Mouse (Mus musculus) midbrain, postnatal 0 days (tissue): ENCODE results near the gene AL732309.1. TPM values are rescaled to one million over a fixed set of nuclear protein-coding genes. Genes with fewer than 3 reads are reported as not detected.

ENCODE experiments used
- ATAC-seq: fragments of 200-750 bp; cut with Nextera tagmentation; 2 replicates; pipeline ENCODE4 v1.8.0; 2017; ENCODE audit warnings: moderate number of reproducible peaks, mild to moderate bottlenecking, moderate TSS enrichment, moderate library complexity; ENCODE audit not compliant: low FRiP score
- DNase-seq: peaks from one replicate; pipeline ENCODE4 v3.0.0-alpha.2; 2015; ENCODE audit warnings: low spot score
- H3K27ac ChIP-seq: fragments of 300-500 bp; sonication (generic); 2 replicates; pipeline ENCODE4 v1.5.1; 2014; ENCODE audit warnings: low read depth, mild to moderate bottlenecking, low read length, mixed read lengths
- H3K27me3 ChIP-seq: fragments of 300-500 bp; sonication (generic); 2 replicates; pipeline ENCODE4 v1.6.1; 2014; ENCODE audit warnings: low read length, control low read depth, mixed read lengths; ENCODE audit not compliant: insufficient read depth
- H3K36me3 ChIP-seq: fragments of 300-500 bp; sonication (generic); 2 replicates; pipeline ENCODE4 v1.6.1; 2014; ENCODE audit warnings: low read length, control low read depth, mixed read lengths; ENCODE audit not compliant: insufficient read depth
- H3K4me1 ChIP-seq: fragments of 300-500 bp; sonication (generic); 2 replicates; pipeline ENCODE4 v1.6.1; 2014; ENCODE audit warnings: mild to moderate bottlenecking, control low read depth, antibody characterized with exemption, low read length, mixed read lengths; ENCODE audit not compliant: insufficient read depth
- H3K4me2 ChIP-seq: fragments of 300-500 bp; sonication (generic); 2 replicates; pipeline ENCODE4 v1.6.1; 2014; ENCODE audit warnings: low read depth, mild to moderate bottlenecking, low read length, mixed read lengths; ENCODE audit not compliant: poor library complexity, severe bottlenecking
- H3K4me3 ChIP-seq: fragments of 300-500 bp; sonication (generic); 2 replicates; pipeline ENCODE4 v1.5.1; 2014; ENCODE audit warnings: low read depth, mild to moderate bottlenecking, low read length, moderate library complexity
- H3K9ac ChIP-seq: fragments of 300-500 bp; sonication (generic); replicated peaks from 2 replicates; pipeline ENCODE4 v1.6.1; 2014; ENCODE audit warnings: mild to moderate bottlenecking, low read length, moderate library complexity, mixed read lengths; ENCODE audit not compliant: poor library complexity, severe bottlenecking
- H3K9me3 ChIP-seq: fragments of 300-500 bp; sonication (generic); 2 replicates; pipeline ENCODE4 v1.6.1; 2016; ENCODE audit warnings: low read length, control low read depth
- CTCF ChIP-seq: IDR thresholded peaks from 2 replicates; pipeline ENCODE4 v1.5.1; 2016; ENCODE audit warnings: antibody characterized with exemption, mild to moderate bottlenecking
- WGBS: fragments of 180-500 bp; shearing (Covaris S2); extraction: QIAGEN DNeasy Blood & Tissue Kit; methylation state at CpG from one replicate; pipeline ENCODE4 v1.1.7; 2014; 5-methylcytosine and 5-hydroxymethylcytosine counted together
- polyA plus RNA-seq: library from polyadenylated mRNA; unstranded; fragments of >200 nt; fragmentation: Nextera tagmentation; extraction: Ambion mirVana; gene quantifications from 2 replicates; pipeline ENCODE4 v1.2.1, GENCODE M21; 2015
- total RNA-seq: library from RNA; depleted of rRNA; stranded (reverse); fragments of >200 nt; gene quantifications from 2 replicates; pipeline ENCODE4 v1.2.3, GENCODE M21; 2014

AL732309.1 gene
- total and polyA plus RNA-seq, 2 experiments from 2014 or later, result 3.0 to 7.3 TPM

DNA sequence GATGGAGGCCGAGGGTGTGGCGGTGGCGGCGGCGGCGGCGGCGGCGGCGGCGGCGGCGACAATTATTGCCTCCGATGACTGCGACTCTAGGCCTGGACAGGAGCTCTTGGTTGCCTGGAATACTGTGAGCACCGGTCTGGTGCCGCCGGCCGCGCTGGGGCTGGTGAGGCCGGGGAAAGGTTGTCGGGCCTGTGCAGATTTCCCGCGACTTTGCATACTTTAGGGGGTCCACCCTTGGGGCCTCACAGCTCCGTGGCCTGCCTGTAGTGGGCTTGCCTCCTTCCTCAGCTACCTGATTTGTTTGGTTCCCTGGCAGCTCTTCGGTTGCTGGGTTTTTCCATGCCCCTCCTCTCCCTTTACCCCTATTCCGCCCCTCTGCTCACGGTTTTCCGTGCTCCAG lies 25.9 kb upstream of the AL732309.1 start:
- Histone ChIP-seq H3K36me3 (peaks cover 58% of the 10 kb centered on the region), H3K27me3 (no peaks in the 10 kb centered on the region), H3K4me1 (peaks cover 17% of the 10 kb centered on the region), H3K9ac (peak overlapping the region; percentile 91), H3K4me2 (peak overlapping the region; percentile 94), H3K4me3 (peak overlapping the region; percentile 78), H3K27ac (peak overlapping the region; percentile 75), H3K9me3 (no peaks in the 10 kb centered on the region)
- TF ChIP-seq CTCF, result no peak
- DNase-seq (no peak), ATAC-seq (peak; percentile 61)
- WGBS, result 0% methylated on average over 28 of the region's 29 CpGs

DNA sequence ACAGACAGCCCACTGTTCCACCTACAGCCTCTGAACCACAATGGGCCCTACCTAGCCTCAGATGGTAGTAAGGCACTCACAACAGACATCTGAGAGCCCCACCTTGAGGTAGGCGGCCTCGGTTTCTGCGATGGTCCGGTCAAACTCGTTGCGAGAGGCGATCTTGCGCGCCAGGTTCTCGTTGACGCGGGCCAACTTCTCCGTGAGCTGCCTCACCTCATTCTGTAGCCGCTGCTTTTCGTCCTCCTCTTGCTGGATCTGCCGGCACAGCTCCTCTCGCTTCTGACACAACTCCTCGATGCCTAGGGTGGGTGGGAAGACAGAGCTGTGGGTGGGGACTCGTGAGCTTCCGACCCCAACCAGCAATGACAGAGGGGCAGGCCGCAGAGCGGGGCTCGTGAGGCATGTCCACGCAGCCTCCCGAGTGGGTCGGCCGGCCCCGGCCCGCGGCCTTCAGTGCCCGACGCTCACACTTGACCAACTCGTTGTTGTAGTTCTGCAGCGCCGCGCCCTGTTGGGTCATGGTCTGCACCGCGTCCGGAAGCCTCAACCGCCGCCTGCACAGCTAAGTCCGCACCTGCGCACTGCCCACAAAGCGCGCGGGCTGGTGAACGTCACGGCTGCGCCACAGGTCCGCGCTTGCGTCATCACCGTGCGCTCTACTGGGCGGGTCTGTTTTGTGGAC lies 25.3 kb upstream of the AL732309.1 start, which contains the start of the genes Ssna1 and Anapc2:
Ssna1 (minus strand) TSS at position 612 of the 685 bp plus-strand sequence.
Anapc2 (plus strand) TSS at position 652 of the 685 bp plus-strand sequence.
- Histone ChIP-seq H3K27me3 (no peaks in the 10 kb centered on the region), H3K9me3 (no peaks in the 10 kb centered on the region), H3K36me3 (peaks cover 59% of the 10 kb centered on the region), H3K4me3 (peak within 1 kb of the TSS; percentile 78), H3K9ac (peak within 1 kb of the TSS; percentile 91), H3K4me1 (peaks cover 22% of the 10 kb centered on the region), H3K27ac (peak within 1 kb of the TSS; percentile 75), H3K4me2 (peak within 1 kb of the TSS; percentile 94)
- WGBS, result under 1% methylated on average over 51 of the region's 55 CpGs
- DNase-seq (peak; percentile 98), ATAC-seq (peak; percentile 93)
- TF ChIP-seq CTCF, result peak; percentile 50

DNA sequence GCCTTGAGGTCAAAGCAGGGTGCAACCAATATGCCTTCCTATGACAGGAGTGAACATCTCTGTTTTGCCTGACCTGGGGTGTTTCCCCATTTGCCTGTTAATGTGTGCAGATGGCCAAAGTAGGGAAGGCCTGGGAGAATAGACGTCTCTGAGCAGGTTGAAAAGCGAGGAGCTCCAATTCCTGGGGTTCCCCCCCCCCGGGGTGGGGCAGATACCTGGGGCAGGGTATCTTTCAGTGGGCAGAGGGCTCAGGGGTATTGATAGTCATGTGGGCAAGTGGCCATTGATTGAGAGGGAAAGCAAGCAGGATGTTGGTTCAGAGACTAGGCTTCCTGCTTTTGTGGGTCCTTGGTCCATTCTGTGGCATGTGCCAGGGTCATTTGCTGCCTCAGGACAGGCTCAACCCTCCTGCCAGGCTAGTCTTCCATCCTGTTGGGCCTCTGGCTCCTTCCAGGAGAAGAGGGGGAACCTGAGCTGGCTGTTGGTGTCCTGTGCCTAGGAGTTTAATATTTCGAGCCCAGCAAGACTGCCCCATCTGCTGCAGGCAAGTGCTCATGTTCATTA lies 21.2 kb upstream of the AL732309.1 start:
- DNase-seq, result no peak
- H3K27me3 ChIP-seq, result peaks cover 3% of the 10 kb centered on the region; the same call in 1 of the 2 replicates
- no peak overlapping the region for H3K4me2 ChIP-seq
- H3K9me3 ChIP-seq, result no peaks in the 10 kb centered on the region
- ATAC-seq, result no peak
- 0 out of 2 replicates have a peak overlapping the region, but pooled peaks have one; percentile 4 for H3K9ac ChIP-seq
- H3K36me3 ChIP-seq, result peaks cover 28% of the 10 kb centered on the region
- WGBS, result 68% methylated on average over 4 of the region's 4 CpGs
- no peak overlapping the region for H3K27ac ChIP-seq
- H3K4me1 ChIP-seq, result peaks cover 47% of the 10 kb centered on the region
- TF ChIP-seq CTCF, result no peak
- H3K4me3 ChIP-seq, result no peak overlapping the region

DNA sequence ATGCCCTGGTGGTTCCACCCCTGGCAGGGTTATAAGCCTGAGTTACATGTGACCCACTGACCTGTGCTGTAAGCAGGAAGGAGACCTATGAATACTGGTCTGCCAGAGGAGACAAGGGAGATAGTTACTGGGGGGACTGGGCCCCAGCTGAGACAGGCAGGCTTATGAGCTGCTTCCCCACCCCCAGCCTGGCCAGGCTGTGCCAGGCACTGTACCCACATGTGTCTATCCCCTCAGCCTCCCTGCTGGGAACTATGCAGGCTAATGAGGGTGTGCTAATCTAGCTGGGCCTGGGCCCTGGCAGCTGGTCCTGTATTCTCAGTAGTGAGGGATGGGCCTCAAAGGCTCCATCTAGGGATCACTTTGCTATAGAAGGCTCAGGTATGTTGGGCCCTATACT lies 20.6 kb upstream of the AL732309.1 start:
- DNase-seq (peak; percentile 66), ATAC-seq (no peak)
- TF ChIP-seq CTCF, result no peak
- Histone ChIP-seq H3K4me3 (no peak overlapping the region), H3K27ac (no peak overlapping the region), H3K4me1 (peaks cover 47% of the 10 kb centered on the region), H3K27me3 (peaks cover 3% of the 10 kb centered on the region; the same call in 1 of the 2 replicates), H3K9ac (peak overlapping the region; percentile 9; the same call in 1 of the 2 replicates), H3K4me2 (no peak overlapping the region), H3K9me3 (no peaks in the 10 kb centered on the region), H3K36me3 (peaks cover 28% of the 10 kb centered on the region)

DNA sequence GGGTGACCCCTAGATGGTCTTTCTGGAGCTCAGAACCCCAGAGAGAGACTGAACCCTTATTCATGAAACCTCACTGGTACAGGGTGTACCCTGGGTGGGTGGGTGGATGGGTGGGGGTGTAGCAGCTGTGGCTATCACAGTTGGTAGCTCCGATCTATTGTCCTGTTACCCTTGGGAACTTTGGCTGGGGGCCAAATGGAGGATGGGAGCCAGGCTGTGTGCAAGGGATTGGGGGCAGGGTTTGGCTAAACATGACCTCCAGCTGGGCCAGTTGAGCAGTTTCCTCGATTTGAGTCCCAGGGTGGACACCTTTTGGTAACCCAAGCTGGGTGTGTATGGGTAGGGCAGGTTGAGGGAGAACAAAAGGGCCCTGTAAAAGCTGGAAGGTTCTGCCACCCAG lies 20.1 kb upstream of the AL732309.1 start:
- H3K4me3 ChIP-seq, result no peak overlapping the region
- peaks cover 28% of the 10 kb centered on the region for H3K36me3 ChIP-seq
- peak; percentile 36 for DNase-seq
- 30% methylated on average over 2 of the region's 2 CpGs for WGBS
- no peak for TF ChIP-seq CTCF
- ATAC-seq, result no peak
- H3K9ac ChIP-seq, result peak overlapping the region; percentile 26; the same call in 1 of the 2 replicates
- H3K4me2 ChIP-seq, result peak overlapping the region; percentile 41
- no peak overlapping the region for H3K27ac ChIP-seq
- H3K9me3 ChIP-seq, result no peaks in the 10 kb centered on the region
- H3K4me1 ChIP-seq, result peaks cover 47% of the 10 kb centered on the region
- peaks cover 3% of the 10 kb centered on the region; the same call in 1 of the 2 replicates for H3K27me3 ChIP-seq
